Mouse (Mus musculus) gonadal fat pad, adult 2 months (tissue): Measurements from ENCODE around the gene Rnf130. TPM values are rescaled to one million over a fixed set of nuclear protein-coding genes. Genes with fewer than 3 reads are reported as not detected.

ENCODE experiments used
- DNase-seq: peaks from one replicate; pipeline ENCODE4 v3.0.0-alpha.2; 2012; ENCODE audit warnings: low read depth
- polyA plus RNA-seq: library from polyadenylated mRNA; depleted of rRNA; stranded (reverse); fragments of >200 nt; gene quantifications from 2 replicates; pipeline ENCODE4 v1.2.3, GENCODE M21; 2012; rRNA removed

The Rnf130 gene
- polyA plus RNA-seq, 1 experiment: 47.0 TPM

GRCm38 (mm10) chr11:50138206-50138822 lies 113.2 kb downstream of the Rnf130 start:
- DNase-seq: no peak

GRCm38 (mm10) chr11:50139571-50139970 lies 114.4 kb downstream of the Rnf130 start:
- DNase-seq: no peak

- no peak for DNase-seq
Measured at GRCm38 (mm10) chr11:50145529-50145928, 120.4 kb downstream of the Rnf130 start.

GRCm38 (mm10) chr11:50146121-50146520 lies 121.0 kb downstream of the Rnf130 start:
- no peak for DNase-seq

- DNase-seq: no peak
Measured at GRCm38 (mm10) chr11:50147267-50147957, 122.3 kb downstream of the Rnf130 start.

GRCm38 (mm10) chr11:50147958-50148476 lies 122.9 kb downstream of the Rnf130 start:
- no peak for DNase-seq

- DNase-seq: no peak
Measured at GRCm38 (mm10) chr11:50149200-50149599, 124.1 kb downstream of the Rnf130 start.

GRCm38 (mm10) chr11:50149603-50150150 lies 124.5 kb downstream of the Rnf130 start:
- no peak for DNase-seq

- no peak for DNase-seq
Measured at GRCm38 (mm10) chr11:50151374-50151773, 126.2 kb downstream of the Rnf130 start.

GRCm38 (mm10) chr11:50154166-50154565 lies 129.0 kb downstream of the Rnf130 start:
- no peak for DNase-seq

Other genes with a start within 250 kb of the Rnf130 start
- 12.5 and 15.4 TPM in 2 replicates for gene Gfpt2, start 231.2 kb upstream of the Rnf130 start, polyA plus RNA-seq
- gene Mapk9, start 178.6 kb upstream of the Rnf130 start, polyA plus RNA-seq: 37.4 and 37.7 TPM in 2 replicates
- gene Rasgef1c, start 123.5 kb upstream of the Rnf130 start, polyA plus RNA-seq: 0.33 and 0.62 TPM in 2 replicates
- gene Tbc1d9b, start 106.0 kb downstream of the Rnf130 start, polyA plus RNA-seq: 73.4 and 78.5 TPM in 2 replicates
- 10.7 and 12.5 TPM in 2 replicates for gene Mrnip, start 149.1 kb downstream of the Rnf130 start, polyA plus RNA-seq
- 227 and 257 TPM in 2 replicates for gene Sqstm1, start 185.5 kb downstream of the Rnf130 start, polyA plus RNA-seq
- gene Mgat4b, start 185.5 kb downstream of the Rnf130 start, polyA plus RNA-seq: 75.8 and 80.6 TPM in 2 replicates
- 200 and 350 TPM in 2 replicates for gene Ltc4s, start 213.3 kb downstream of the Rnf130 start, polyA plus RNA-seq